Mouse (Mus musculus) gastrocnemius, adult 8-10 months (tissue): ENCODE data around the gene Vmac. TPM values are rescaled to one million over a fixed set of nuclear protein-coding genes. Genes with fewer than 3 reads are reported as not detected.

Experiments
- DNase-seq, 2 experiments: peaks; one replicate each; pipeline ENCODE4 v3.0.0; 2022; ENCODE audit warnings: low spot score in 2 of 2
- total RNA-seq, 4 experiments: library from RNA; stranded (reverse); gene quantifications; 2 replicates each; pipeline ENCODE4 v1.2.4; 2022

Gene Vmac
- total RNA-seq, 4 experiments from 2014 or later: 1.8 to 3.1 (median 2.4) TPM

GRCm38 (mm10) chr17:56740118-56740787 lies 22.4 kb upstream of the Vmac start:
- DNase-seq: no peak

- DNase-seq: no peak
These were observed 20.4 kb upstream of the Vmac start for GRCm38 (mm10) chr17:56738221-56738620.

GRCm38 (mm10) chr17:56736534-56736933 lies 18.7 kb upstream of the Vmac start:
- DNase-seq: no peak

- no peak for DNase-seq
These were observed 11.8 kb upstream of the Vmac start for GRCm38 (mm10) chr17:56729656-56730055.

GRCm38 (mm10) chr17:56729151-56729550 lies 11.3 kb upstream of the Vmac start:
- DNase-seq: no peak

- DNase-seq: no peak
These were observed 10.3 kb upstream of the Vmac start for GRCm38 (mm10) chr17:56728117-56728516.

- DNase-seq: no peak
These were observed 9.8 kb upstream of the Vmac start for GRCm38 (mm10) chr17:56727659-56728058.

- no peak for DNase-seq
These were observed 9.3 kb upstream of the Vmac start for GRCm38 (mm10) chr17:56727029-56727649.

GRCm38 (mm10) chr17:56723419-56724161 lies 5.8 kb upstream of the Vmac start:
- no peak for DNase-seq

- peak in 1 of 2 experiments; percentile 72 for DNase-seq
These were observed 4.6 kb upstream of the Vmac start for GRCm38 (mm10) chr17:56722441-56722840.

GRCm38 (mm10) chr17:56716655-56717362 lies 1.0 kb downstream of the Vmac start:
- DNase-seq: peak; percentile 96 to 97

- no peak for DNase-seq
These were observed 1.7 kb downstream of the Vmac start for GRCm38 (mm10) chr17:56715914-56716654.

- no peak for DNase-seq
These were observed 2.5 kb downstream of the Vmac start for GRCm38 (mm10) chr17:56715360-56715759.

- no peak for DNase-seq
These were observed 8.1 kb downstream of the Vmac start for GRCm38 (mm10) chr17:56709708-56710107.

GRCm38 (mm10) chr17:56708692-56709091 lies 9.1 kb downstream of the Vmac start:
- no peak for DNase-seq

GRCm38 (mm10) chr17:56706515-56706914 lies 11.3 kb downstream of the Vmac start:
- DNase-seq: no peak

GRCm38 (mm10) chr17:56703038-56703437 lies 14.8 kb downstream of the Vmac start:
- DNase-seq: no peak

- no peak for DNase-seq
These were observed 17.4 kb downstream of the Vmac start for GRCm38 (mm10) chr17:56700451-56700850.

GRCm38 (mm10) chr17:56693851-56694310 lies 23.9 kb downstream of the Vmac start:
- DNase-seq: peak; percentile 61 to 69

- no peak for DNase-seq
These were observed 24.4 kb downstream of the Vmac start for GRCm38 (mm10) chr17:56693395-56693794.

GRCm38 (mm10) chr17:56688689-56689088 lies 29.1 kb downstream of the Vmac start:
- DNase-seq: no peak
